Mouse (Mus musculus) C2C12 (cell line): Measurements from ENCODE around the gene Rpl37. TPM values are rescaled to one million over a fixed set of nuclear protein-coding genes. Genes with fewer than 3 reads are reported as not detected.
"Not testable (repeated sequence)": the region's sequence is repeated elsewhere in the genome, so short reads cannot be mapped to it uniquely, and the experiment has no call there.

ENCODE experiments used
- H3K27me3 ChIP-seq: one replicate; pipeline ENCODE4 v1.6.1; 2011; ENCODE audit not compliant: control insufficient read depth, insufficient read depth, insufficient read length
- H3K36me3 ChIP-seq: one replicate; pipeline ENCODE4 v1.6.1; 2011; ENCODE audit not compliant: control insufficient read depth, insufficient read depth
- H3K4me3 ChIP-seq: one replicate; pipeline ENCODE4 v1.5.1; 2011; ENCODE audit warnings: mild to moderate bottlenecking, control low read depth; ENCODE audit not compliant: poor library complexity, insufficient read depth, severe bottlenecking
- H3K79me2 ChIP-seq: one replicate; pipeline ENCODE4 v1.6.1; 2011; ENCODE audit not compliant: control insufficient read depth, insufficient read depth
- H3K79me3 ChIP-seq: one replicate; pipeline ENCODE4 v1.6.1; 2011; ENCODE audit warnings: low read depth, control low read depth
- H3ac ChIP-seq: one replicate; pipeline ENCODE3; 2011; ENCODE audit warnings: low read depth; ENCODE audit not compliant: control insufficient read depth, insufficient read length
- CEBPB ChIP-seq: IDR thresholded peaks from one replicate; pipeline ENCODE4 v1.6.1; 2011; ENCODE audit warnings: low read depth, mild to moderate bottlenecking, control low read depth, moderate library complexity
- CTCF ChIP-seq: IDR thresholded peaks from one replicate; pipeline ENCODE4 v1.5.1; 2011; ENCODE audit not compliant: control insufficient read depth, insufficient read depth, insufficient read length
- FOSL1 ChIP-seq: IDR thresholded peaks from one replicate; pipeline ENCODE4 v1.8.0; 2011; ENCODE audit warnings: mild to moderate bottlenecking, low read length; ENCODE audit not compliant: poor library complexity, insufficient read depth, severe bottlenecking
- MAX ChIP-seq: IDR thresholded peaks from one replicate; pipeline ENCODE4 v1.6.1; 2011; ENCODE audit warnings: mild to moderate bottlenecking, control low read depth
- MYOD1 ChIP-seq: IDR thresholded peaks from one replicate; pipeline ENCODE4 v1.6.1; 2011; ENCODE audit warnings: low read depth; ENCODE audit not compliant: control insufficient read depth, insufficient read length
- MYOG ChIP-seq: IDR thresholded peaks from one replicate; pipeline ENCODE4 v1.6.1; 2011; ENCODE audit not compliant: control insufficient read depth, insufficient read length; ENCODE audit errors: extremely low read depth
- USF1 ChIP-seq: IDR thresholded peaks from one replicate; pipeline ENCODE4 v1.6.1; 2011; ENCODE audit warnings: low read depth, mild to moderate bottlenecking, control low read depth, moderate library complexity
- polyA plus RNA-seq: library from polyadenylated mRNA; unstranded; fragments of >200 nt; fragmentation: generic; extraction: Trizol; gene quantifications from one replicate; pipeline ENCODE4 v1.2.1, GENCODE M21; 2012; ENCODE audit warnings: missing spikeins

Gene Rpl37
- polyA plus RNA-seq, 1 experiment: 4,450 TPM

GRCm38 (mm10) chr15:5128176-5128940 lies 11.9 kb downstream of the Rpl37 start:
- H3ac ChIP-seq: no peak overlapping the region
- H3K36me3 ChIP-seq: peaks cover 17% of the 10 kb centered on the region
- H3K27me3 ChIP-seq: no peaks in the 10 kb centered on the region
- H3K79me3 ChIP-seq: no peaks in the 10 kb centered on the region
- TF ChIP-seq USF1 (no peak), CTCF (no peak), MAX (no peak), MYOG (no peak), CEBPB (no peak)
- H3K4me3 ChIP-seq: no peak overlapping the region
- no peaks in the 10 kb centered on the region for H3K79me2 ChIP-seq

DNA sequence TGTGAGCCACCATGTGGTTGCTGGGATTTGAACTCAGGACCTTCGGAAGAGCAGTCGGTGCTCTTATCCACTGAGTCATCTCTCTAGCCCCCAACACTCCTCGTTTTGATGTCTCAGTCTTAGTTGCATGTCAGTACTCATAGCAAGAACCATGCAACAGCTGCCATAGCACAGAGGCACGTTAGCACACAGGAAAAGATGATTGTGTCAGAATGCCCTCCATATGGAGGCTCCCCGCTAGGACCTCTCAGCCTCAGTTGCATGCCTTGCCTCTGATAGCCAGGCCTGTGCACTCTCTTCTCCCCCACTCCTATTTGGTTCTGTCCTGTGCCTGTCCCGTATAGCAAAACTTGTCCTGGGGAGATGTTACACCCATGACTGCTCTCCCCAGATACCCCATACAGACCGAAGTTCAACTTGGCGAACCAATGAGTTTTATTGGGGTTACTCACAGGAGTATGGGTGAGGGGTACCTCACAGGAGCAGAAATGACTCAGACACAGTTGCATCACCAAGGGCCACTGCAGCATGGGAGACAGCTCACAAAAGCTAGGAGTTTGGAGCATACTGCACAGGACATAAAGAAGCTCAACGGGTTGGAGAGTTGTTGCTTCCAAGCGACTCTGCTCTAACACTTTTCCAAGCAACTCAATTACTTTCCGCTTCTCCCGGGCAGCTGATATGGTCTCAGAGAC lies 12.8 kb downstream of the Rpl37 start:
- Histone ChIP-seq H3K79me3 (no peaks in the 10 kb centered on the region), H3K4me3 (no peak overlapping the region), H3K79me2 (no peaks in the 10 kb centered on the region), H3ac (no peak overlapping the region), H3K27me3 (no peaks in the 10 kb centered on the region), H3K36me3 (peaks cover 8% of the 10 kb centered on the region)
- TF ChIP-seq CEBPB (peak; percentile 37), MAX (no peak)

GRCm38 (mm10) chr15:5130887-5131668 lies 14.6 kb downstream of the Rpl37 start:
- H3ac ChIP-seq, H3K79me2 ChIP-seq, H3K4me3 ChIP-seq, H3K27me3 ChIP-seq, H3K79me3 ChIP-seq, H3K36me3 ChIP-seq: not testable (repeated sequence)

DNA sequence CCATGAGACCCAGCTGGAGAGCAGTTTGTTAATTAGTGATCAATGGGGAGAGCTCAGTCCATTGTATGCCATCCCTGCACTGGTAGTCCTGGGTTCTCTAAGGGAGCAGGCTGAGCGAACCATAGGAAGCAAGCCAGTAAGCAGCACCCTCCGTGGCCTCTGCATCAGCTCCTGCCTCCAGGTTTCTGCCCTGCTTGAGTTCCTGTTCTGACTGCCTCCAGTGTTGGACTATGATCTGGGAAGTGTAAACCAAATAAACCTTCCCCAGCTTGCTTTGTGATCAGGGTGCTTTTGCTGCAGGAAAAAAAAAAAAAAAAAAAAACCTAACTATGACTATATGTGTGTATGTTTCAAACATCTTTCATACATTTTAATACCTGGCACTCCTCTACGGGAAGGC lies 16.9 kb downstream of the Rpl37 start:
- Histone ChIP-seq H3ac (no peak overlapping the region), H3K79me3 (no peaks in the 10 kb centered on the region), H3K27me3 (no peaks in the 10 kb centered on the region), H3K79me2 (no peaks in the 10 kb centered on the region), H3K36me3 (no peaks in the 10 kb centered on the region), H3K4me3 (no peak overlapping the region)
- TF ChIP-seq MYOG (no peak), CEBPB (no peak), MYOD1 (no peak), USF1 (no peak), CTCF (no peak), MAX (no peak), FOSL1 (no peak)

DNA sequence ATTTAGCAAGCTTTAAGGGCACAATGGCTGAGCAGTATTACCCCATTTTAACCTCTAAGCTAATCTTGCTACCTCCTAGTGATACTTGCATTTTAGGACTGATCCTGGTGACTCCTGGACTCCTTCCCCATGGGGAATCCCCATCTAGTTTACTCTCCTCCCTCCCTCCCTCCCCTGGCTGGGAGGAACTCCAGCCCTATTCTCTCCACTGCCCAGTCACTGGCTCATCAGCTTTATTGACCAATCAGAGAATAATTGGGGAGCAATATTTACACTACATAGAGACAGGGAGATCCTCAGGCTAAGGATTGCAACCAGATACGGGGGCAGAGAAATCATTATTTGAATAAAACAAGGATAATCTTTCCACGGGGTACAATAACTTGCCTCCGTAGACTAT lies 17.7 kb downstream of the Rpl37 start:
- Histone ChIP-seq H3K27me3 (no peaks in the 10 kb centered on the region), H3K79me2 (no peaks in the 10 kb centered on the region), H3K79me3 (no peaks in the 10 kb centered on the region), H3K36me3 (no peaks in the 10 kb centered on the region), H3ac (no peak overlapping the region), H3K4me3 (no peak overlapping the region)
- TF ChIP-seq CTCF (no peak), MYOD1 (no peak), USF1 (no peak), MAX (no peak), MYOG (no peak), FOSL1 (no peak), CEBPB (no peak)

DNA sequence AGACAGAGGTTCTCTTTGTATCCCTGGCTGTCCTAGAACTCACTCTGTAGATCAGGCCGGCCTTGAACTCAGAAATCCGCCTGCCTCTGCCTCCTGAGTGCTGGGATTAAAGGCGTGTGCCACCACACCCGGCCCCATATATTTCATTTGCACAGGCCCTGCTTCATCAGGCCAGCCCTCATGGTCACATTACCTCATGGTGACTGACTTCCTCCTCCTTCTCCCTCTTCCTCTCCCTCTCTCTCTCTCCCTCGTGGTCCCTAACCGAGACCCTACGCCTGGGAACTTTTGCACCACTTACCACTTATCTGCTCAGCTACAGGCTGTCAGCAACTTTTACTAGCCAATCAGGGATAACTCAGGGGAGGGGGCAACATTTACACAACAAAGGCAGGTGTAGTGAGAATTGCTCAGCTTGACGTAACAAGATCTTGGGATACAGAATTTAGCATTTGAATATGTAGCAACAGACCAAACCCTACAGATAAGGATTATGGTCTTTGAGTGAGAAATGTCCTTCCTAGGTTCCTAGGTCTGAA lies 18.6 kb downstream of the Rpl37 start:
- Histone ChIP-seq H3K36me3 (no peaks in the 10 kb centered on the region), H3K79me3 (no peaks in the 10 kb centered on the region), H3K27me3 (no peaks in the 10 kb centered on the region), H3ac (no peak overlapping the region), H3K4me3 (no peak overlapping the region), H3K79me2 (no peaks in the 10 kb centered on the region)
- TF ChIP-seq USF1: no peak
- TF ChIP-seq MAX: no peak
